Mouse (Mus musculus): ENCODE measurements at regions not wholly inside any gene's neighbourhood (a gene's known extent, or its start where the extent isn't known, plus 50 kb on each side); places are given as distances from the start of the nearest gene placed in this dataset.

DNA sequence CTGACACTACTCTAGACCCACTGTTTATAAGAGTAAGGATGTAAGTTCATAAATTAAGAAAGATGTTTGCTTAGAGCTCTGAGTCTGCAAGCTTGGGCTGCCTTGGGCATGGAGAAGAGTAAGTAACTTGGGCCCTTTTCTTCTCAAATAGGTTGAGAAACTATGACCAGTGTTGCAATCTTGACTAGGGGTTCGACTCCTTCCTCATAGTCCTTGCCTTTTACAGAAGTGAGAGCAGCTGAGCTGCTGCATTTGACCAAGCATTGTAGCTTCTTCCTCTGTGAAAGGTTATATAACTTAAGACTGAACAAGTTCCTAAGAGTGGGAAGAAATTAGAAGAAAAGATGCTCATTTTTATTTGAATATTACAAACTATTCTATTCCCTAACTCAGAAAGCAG, 693.5 kb downstream of the Cypt12 start:
- TF ChIP-seq CTCF (IDR thresholded peaks at IDR 0.05) (no peak), POLR2A (IDR thresholded peaks at IDR 0.05; ENCODE audit: insufficient read depth, low read depth, low read length) (no peak), EP300 (IDR thresholded peaks at IDR 0.05; ENCODE audit: insufficient read depth, low read depth, low read length) (no peak)
